Mouse (Mus musculus) heart, embryonic 15.5 days (tissue): Measurements from ENCODE around the gene Bcl7c. TPM values are rescaled to one million over a fixed set of nuclear protein-coding genes. Genes with fewer than 3 reads are reported as not detected.
A peak's percentile ranks its signal among the peaks of the same experiment; 100 is the strongest.

Experiments
- ATAC-seq: fragments of 200-750 bp; cut with Nextera tagmentation; replicated peaks from 2 replicates; pipeline ENCODE4 v1.8.0; 2017; ENCODE audit warnings: low read depth, moderate TSS enrichment; ENCODE audit not compliant: insufficient number of reproducible peaks, insufficient read depth, low FRiP score
- H3K27ac ChIP-seq: fragments of 300-500 bp; sonication (generic); 2 replicates; pipeline ENCODE4 v1.5.1; 2015; ENCODE audit warnings: mild to moderate bottlenecking, inconsistent platforms
- H3K27me3 ChIP-seq: fragments of 300-500 bp; sonication (generic); 2 replicates; pipeline ENCODE4 v1.6.1; 2015; ENCODE audit warnings: inconsistent platforms
- H3K36me3 ChIP-seq: fragments of 300-500 bp; sonication (generic); 2 replicates; pipeline ENCODE4 v1.6.1; 2015; ENCODE audit warnings: mild to moderate bottlenecking, inconsistent platforms
- H3K4me1 ChIP-seq: fragments of 300-500 bp; sonication (generic); replicated peaks from 2 replicates; pipeline ENCODE4 v1.6.1; 2015; ENCODE audit warnings: inconsistent platforms
- H3K4me2 ChIP-seq: fragments of 300-500 bp; sonication (generic); 2 replicates; pipeline ENCODE4 v1.6.1; 2015; ENCODE audit warnings: inconsistent platforms, mild to moderate bottlenecking, moderate library complexity
- H3K4me3 ChIP-seq: fragments of 300-500 bp; sonication (generic); 2 replicates; pipeline ENCODE4 v1.5.1; 2015; ENCODE audit warnings: mild to moderate bottlenecking, inconsistent platforms
- H3K9ac ChIP-seq: fragments of 300-500 bp; sonication (generic); 2 replicates; pipeline ENCODE4 v1.6.1; 2015; ENCODE audit warnings: mild to moderate bottlenecking, inconsistent platforms
- H3K9me3 ChIP-seq: fragments of 300-500 bp; sonication (generic); replicated peaks from 2 replicates; pipeline ENCODE4 v1.6.1; 2016; ENCODE audit warnings: inconsistent platforms
- WGBS: fragments of 180-500 bp; shearing (Covaris S2); methylation state at CpG from one replicate; pipeline ENCODE4 v1.1.7; 2015; ENCODE audit warnings: mixed read lengths; 5-methylcytosine and 5-hydroxymethylcytosine counted together
- polyA plus RNA-seq: library from polyadenylated mRNA; unstranded; fragments of >200 nt; fragmentation: Nextera tagmentation; extraction: Ambion mirVana; gene quantifications from 2 replicates; pipeline ENCODE4 v1.2.1, GENCODE M21; 2015

Gene Bcl7c
- polyA plus RNA-seq, 1 experiment from 2014 or later, result 37.2 TPM

- 83% methylated on average over 4 of the region's 4 CpGs for WGBS
- Histone ChIP-seq H3K27me3 (peaks cover 8% of the 10 kb centered on the region; the same call in 1 of the 2 replicates), H3K9me3 (no peaks in the 10 kb centered on the region), H3K4me2 (no peak overlapping the region), H3K36me3 (no peaks in the 10 kb centered on the region), H3K9ac (no peak overlapping the region), H3K27ac (no peak overlapping the region), H3K4me1 (peaks cover 21% of the 10 kb centered on the region), H3K4me3 (no peak overlapping the region)
- no peak for ATAC-seq
Observed at GRCm38 (mm10) chr7:127714816-127715215, 6.1 kb upstream of the Bcl7c start.

- peak; percentile 41 for ATAC-seq
- Histone ChIP-seq H3K4me1 (peaks cover 30% of the 10 kb centered on the region), H3K36me3 (no peaks in the 10 kb centered on the region), H3K27me3 (peaks cover 8% of the 10 kb centered on the region; the same call in 1 of the 2 replicates), H3K4me2 (peak within 1 kb of the TSS; percentile 73), H3K9ac (peak within 1 kb of the TSS; percentile 50), H3K4me3 (peak within 1 kb of the TSS; percentile 47), H3K27ac (peak within 1 kb of the TSS; percentile 89), H3K9me3 (no peaks in the 10 kb centered on the region)
- 5% methylated on average over 28 of the region's 28 CpGs for WGBS
Observed at GRCm38 (mm10) chr7:127712461-127713385, 4.0 kb upstream of the Bcl7c start, which contains the start of gene Ctf1. Ctf1 (plus strand) TSS chr7:127712736.

- H3K36me3 ChIP-seq, result 0 out of 2 replicates have a peak, but pooled peaks cover 1% of the 10 kb centered on the region
- no peak for ATAC-seq
- H3K4me3 ChIP-seq, result no peak overlapping the region
- no peaks in the 10 kb centered on the region for H3K9me3 ChIP-seq
- no peaks in the 10 kb centered on the region; the same call in 1 of the 2 replicates for H3K27me3 ChIP-seq
- H3K4me2 ChIP-seq, result no peak overlapping the region
- peaks cover 32% of the 10 kb centered on the region for H3K4me1 ChIP-seq
- 70% methylated on average over 3 of the region's 3 CpGs for WGBS
- H3K9ac ChIP-seq, result no peak overlapping the region
- peak overlapping the region; percentile 89; the same call in 1 of the 2 replicates for H3K27ac ChIP-seq
Observed at GRCm38 (mm10) chr7:127711456-127711855, 2.7 kb upstream of the Bcl7c start.

DNA sequence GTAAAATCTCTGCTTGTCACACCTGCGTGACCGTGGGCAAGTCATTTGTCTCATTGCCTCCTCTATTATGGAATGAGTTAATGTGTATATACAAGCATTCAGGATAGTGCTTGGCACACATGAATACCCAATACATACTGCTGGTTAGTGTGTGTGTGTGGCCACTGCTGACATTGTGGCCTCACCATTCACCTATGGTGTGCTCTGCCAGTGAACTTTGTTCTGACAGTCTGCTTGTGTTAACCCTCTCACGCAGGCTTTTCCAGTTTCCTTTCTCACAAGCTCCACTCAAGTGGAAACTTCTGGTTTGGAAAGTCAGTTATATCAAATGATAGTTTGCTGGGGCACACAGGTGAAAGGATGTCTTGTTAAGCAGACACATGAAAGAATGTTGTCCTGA, 2.3 kb upstream of the Bcl7c start:
- ATAC-seq, result no peak
- Histone ChIP-seq H3K9me3 (no peaks in the 10 kb centered on the region), H3K4me2 (no peak overlapping the region), H3K9ac (no peak overlapping the region), H3K4me3 (no peak overlapping the region), H3K4me1 (peaks cover 32% of the 10 kb centered on the region), H3K27ac (no peak overlapping the region), H3K36me3 (0 out of 2 replicates have a peak, but pooled peaks cover 5% of the 10 kb centered on the region), H3K27me3 (no peaks in the 10 kb centered on the region; the same call in 1 of the 2 replicates)
- 90% methylated on average over 3 of the region's 3 CpGs for WGBS

GRCm38 (mm10) chr7:127709261-127709979, 687 bp upstream of the Bcl7c start:
- peaks cover 32% of the 10 kb centered on the region for H3K4me1 ChIP-seq
- ATAC-seq, result no peak
- peak overlapping the region; percentile 90; the same call in 1 of the 2 replicates for H3K9ac ChIP-seq
- peak overlapping the region; percentile 99 for H3K27ac ChIP-seq
- H3K36me3 ChIP-seq, result peaks cover 18% of the 10 kb centered on the region; the same call in 1 of the 2 replicates
- no peaks in the 10 kb centered on the region for H3K27me3 ChIP-seq
- H3K4me2 ChIP-seq, result peak overlapping the region; percentile 73
- peak overlapping the region; percentile 89 for H3K4me3 ChIP-seq
- H3K9me3 ChIP-seq, result no peaks in the 10 kb centered on the region
- 76% methylated on average over 5 of the region's 5 CpGs for WGBS

GRCm38 (mm10) chr7:127707957-127708206, 851 bp downstream of the Bcl7c start:
- 2% methylated on average over 5 of the region's 5 CpGs for WGBS
- Histone ChIP-seq H3K4me1 (peaks cover 30% of the 10 kb centered on the region), H3K4me3 (peak overlapping the region; percentile 89), H3K9me3 (no peaks in the 10 kb centered on the region), H3K36me3 (peaks cover 31% of the 10 kb centered on the region), H3K27ac (peak overlapping the region; percentile 99), H3K4me2 (peak overlapping the region; percentile 73), H3K27me3 (no peaks in the 10 kb centered on the region), H3K9ac (peak overlapping the region; percentile 90)
- no peak for ATAC-seq

- Histone ChIP-seq H3K27me3 (no peaks in the 10 kb centered on the region), H3K9ac (peak overlapping the region; percentile 90), H3K4me1 (peaks cover 24% of the 10 kb centered on the region), H3K4me2 (peak overlapping the region; percentile 73), H3K9me3 (no peaks in the 10 kb centered on the region), H3K27ac (peak overlapping the region; percentile 99), H3K36me3 (peaks cover 35% of the 10 kb centered on the region), H3K4me3 (peak overlapping the region; percentile 89)
- 27% methylated on average over 22 of the region's 22 CpGs for WGBS
- no peak for ATAC-seq
Observed at GRCm38 (mm10) chr7:127707045-127707956, 1.4 kb downstream of the Bcl7c start.

GRCm38 (mm10) chr7:127705706-127706105, 3.0 kb downstream of the Bcl7c start:
- no peaks in the 10 kb centered on the region for H3K9me3 ChIP-seq
- no peak for ATAC-seq
- peaks cover 19% of the 10 kb centered on the region for H3K4me1 ChIP-seq
- no peak overlapping the region for H3K4me3 ChIP-seq
- H3K4me2 ChIP-seq, result no peak overlapping the region
- WGBS, result 65% methylated on average over 4 of the region's 4 CpGs
- H3K36me3 ChIP-seq, result peaks cover 35% of the 10 kb centered on the region
- H3K27ac ChIP-seq, result no peak overlapping the region
- no peaks in the 10 kb centered on the region for H3K27me3 ChIP-seq
- no peak overlapping the region for H3K9ac ChIP-seq

DNA sequence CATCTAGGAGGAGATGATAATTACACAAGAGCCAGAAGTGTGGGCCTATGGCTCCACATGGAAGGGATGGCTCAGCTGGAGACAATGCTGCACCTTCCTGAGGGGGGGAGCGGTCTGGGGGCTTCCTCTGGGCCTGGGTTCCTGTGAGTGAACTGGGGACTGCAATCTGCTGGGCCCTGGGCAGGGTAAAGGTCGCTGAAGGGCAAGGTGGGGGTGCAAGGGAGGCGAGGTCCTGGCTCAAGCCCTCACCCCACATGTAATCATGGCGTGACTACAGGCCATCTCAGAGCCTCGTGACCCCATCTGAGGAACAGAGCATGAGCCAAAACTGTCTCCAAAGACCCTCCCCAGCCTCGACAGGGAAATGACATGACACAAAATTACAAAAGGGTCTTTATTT, 4.1 kb downstream of the Bcl7c start:
- Histone ChIP-seq H3K9ac (no peak overlapping the region), H3K4me3 (no peak overlapping the region), H3K36me3 (peaks cover 35% of the 10 kb centered on the region), H3K27me3 (no peaks in the 10 kb centered on the region), H3K9me3 (no peaks in the 10 kb centered on the region), H3K4me2 (no peak overlapping the region), H3K4me1 (peaks cover 19% of the 10 kb centered on the region), H3K27ac (no peak overlapping the region)
- WGBS, result 82% methylated on average over 6 of the region's 6 CpGs
- ATAC-seq, result no peak

GRCm38 (mm10) chr7:127703561-127704178, 5.1 kb downstream of the Bcl7c start:
- ATAC-seq, result no peak
- no peak overlapping the region for H3K27ac ChIP-seq
- H3K36me3 ChIP-seq, result peaks cover 39% of the 10 kb centered on the region
- no peak overlapping the region for H3K4me3 ChIP-seq
- no peaks in the 10 kb centered on the region for H3K9me3 ChIP-seq
- WGBS, result 90% methylated on average over 8 of the region's 8 CpGs
- peaks cover 13% of the 10 kb centered on the region for H3K4me1 ChIP-seq
- H3K9ac ChIP-seq, result no peak overlapping the region
- no peaks in the 10 kb centered on the region for H3K27me3 ChIP-seq
- no peak overlapping the region for H3K4me2 ChIP-seq
